ENCODE assay signal across 20 mouse cellular contexts in genomic region chr5:51416377-51416776, GRCm38 (mm10).
"Had no signal": no experiment of that assay in that cellular context is flagged by ENCODE, and none has a peak within 500 bp of the region (broad histone marks: within the 10 kb centered on the region; RNA-seq: fewer than 3 reads in every experiment).

No protein-coding gene starts in this region.

- DNase-seq: forebrain, postnatal 0 days; gastrocnemius, postnatal 14 days; gastrocnemius, postnatal 36 days; heart, adult 11 months; heart, adult 2 months; heart, postnatal 14 days; heart, postnatal 36 days; layer of hippocampus, adult 9-11 months; layer of hippocampus, postnatal 36 days; left cerebral cortex, postnatal 4 days had no signal

- H3K9ac ChIP-seq: forebrain, postnatal 0 days; heart, embryonic 13.5 days; heart, embryonic 15.5 days; hindbrain, embryonic 13.5 days; hindbrain, embryonic 15.5 days; limb, embryonic 13.5 days; limb, embryonic 15.5 days; liver, embryonic 12.5 days; liver, embryonic 14.5 days had no signal

- H3K27me3 ChIP-seq: heart, embryonic 13.5 days; heart, embryonic 15.5 days; hindbrain, embryonic 13.5 days; hindbrain, embryonic 15.5 days; limb, embryonic 13.5 days; limb, embryonic 15.5 days; liver, embryonic 12.5 days had no signal

- H3K4me2 ChIP-seq: heart, embryonic 11.5 days; heart, embryonic 13.5 days; heart, embryonic 15.5 days; hindbrain, embryonic 13.5 days; hindbrain, embryonic 15.5 days; limb, embryonic 13.5 days; limb, embryonic 15.5 days; liver, embryonic 12.5 days had no signal

- ATAC-seq: forebrain, postnatal 0 days; hindbrain, postnatal 0 days; liver, embryonic 12.5 days had no signal

- H3K4me1 ChIP-seq: limb, embryonic 15.5 days; liver, embryonic 12.5 days had no signal

- H3K27ac ChIP-seq: heart, adult 2 months; heart, embryonic 13.5 days; heart, embryonic 15.5 days; hindbrain, embryonic 13.5 days; hindbrain, embryonic 15.5 days; hindbrain, postnatal 0 days; limb, embryonic 13.5 days; limb, embryonic 15.5 days; liver, embryonic 12.5 days; liver, embryonic 14.5 days had no signal

- H3K4me3 ChIP-seq: heart, adult 2 months; heart, embryonic 13.5 days; heart, embryonic 15.5 days; hindbrain, embryonic 13.5 days; hindbrain, embryonic 15.5 days; limb, embryonic 13.5 days; limb, embryonic 15.5 days; liver, embryonic 12.5 days had no signal

- H3K36me3 ChIP-seq: heart, embryonic 13.5 days; heart, embryonic 15.5 days; hindbrain, embryonic 13.5 days; hindbrain, embryonic 15.5 days; limb, embryonic 13.5 days; limb, embryonic 15.5 days; liver, embryonic 12.5 days had no signal

- H3K9me3 ChIP-seq: heart, embryonic 13.5 days; heart, embryonic 15.5 days; hindbrain, embryonic 13.5 days; hindbrain, embryonic 15.5 days; limb, embryonic 13.5 days; limb, embryonic 15.5 days; liver, embryonic 12.5 days had no signal
